Mouse (Mus musculus): ENCODE data around the gene Bace1. TPM values are rescaled to one million over a fixed set of nuclear protein-coding genes. Genes with fewer than 3 reads are reported as not detected.

Bace1 gene
- total and polyA plus RNA-seq, 2 experiments from 2014 or later = 17.8 to 52.6 TPM

GRCm38 (mm10) chr9:45849528-45850408 lies 11.4 kb downstream of the Bace1 start:
- peak; percentile 85 for DNase-seq (ENCODE audit: low spot score)
- no peaks in the 10 kb centered on the region for H3K27me3 ChIP-seq (ENCODE audit: control insufficient read depth, insufficient read depth, low read length)
- peak; percentile 85 for ATAC-seq (ENCODE audit: insufficient read depth, low read depth)
- peak overlapping the region; percentile 34; the same call in 1 of the 2 replicates for H3K9ac ChIP-seq (replicated peaks; ENCODE audit: low read depth, low read length)
- H3K4me3 ChIP-seq (ENCODE audit: low read depth, low read length) = no peak overlapping the region
- WGBS = 39% methylated on average over 9 of the region's 9 CpGs
- peaks cover 17% of the 10 kb centered on the region for H3K36me3 ChIP-seq (replicated peaks; ENCODE audit: control insufficient read depth, insufficient read depth, low read length)
- H3K4me2 ChIP-seq (ENCODE audit: low read depth, low read length) = 0 out of 2 replicates have a peak overlapping the region, but pooled peaks have one; percentile 15
- TF ChIP-seq EP300 (IDR thresholded peaks at IDR 0.05; ENCODE audit: low read depth) (no peak), CTCF (IDR thresholded peaks at IDR 0.05; ENCODE audit: low read depth) (no peak)
- peak overlapping the region; percentile 85 for H3K27ac ChIP-seq (ENCODE audit: low read depth)
- H3K9me3 ChIP-seq (replicated peaks; ENCODE audit: control insufficient read depth, low read length) = no peaks in the 10 kb centered on the region
- H3K4me1 ChIP-seq (ENCODE audit: control insufficient read depth, insufficient read depth) = peaks cover 32% of the 10 kb centered on the region

GRCm38 (mm10) chr9:45850528-45851155 lies 12.3 kb downstream of the Bace1 start:
- H3K4me2 ChIP-seq (ENCODE audit: low read depth, low read length) = no peak overlapping the region
- peaks cover 25% of the 10 kb centered on the region for H3K36me3 ChIP-seq (replicated peaks; ENCODE audit: control insufficient read depth, insufficient read depth, low read length)
- H3K4me1 ChIP-seq (ENCODE audit: control insufficient read depth, insufficient read depth) = peaks cover 32% of the 10 kb centered on the region
- WGBS = 59% methylated on average over 8 of the region's 8 CpGs
- peak; percentile 27 for DNase-seq (ENCODE audit: low spot score)
- peak overlapping the region; percentile 85 for H3K27ac ChIP-seq (ENCODE audit: low read depth)
- no peaks in the 10 kb centered on the region for H3K27me3 ChIP-seq (ENCODE audit: control insufficient read depth, insufficient read depth, low read length)
- H3K9me3 ChIP-seq (replicated peaks; ENCODE audit: control insufficient read depth, low read length) = no peaks in the 10 kb centered on the region
- TF ChIP-seq EP300 (IDR thresholded peaks at IDR 0.05; ENCODE audit: low read depth) (no peak), CTCF (IDR thresholded peaks at IDR 0.05; ENCODE audit: low read depth) (no peak)
- no peak overlapping the region for H3K4me3 ChIP-seq (ENCODE audit: low read depth, low read length)
- H3K9ac ChIP-seq (replicated peaks; ENCODE audit: low read depth, low read length) = peak overlapping the region; percentile 34; the same call in 1 of the 2 replicates
- ATAC-seq (ENCODE audit: insufficient read depth, low read depth) = peak; percentile 36; the same call in 1 of the 2 replicates

- Histone ChIP-seq H3K4me2 (ENCODE audit: low read depth, low read length) (no peak overlapping the region), H3K27ac (ENCODE audit: low read depth) (peak overlapping the region; percentile 85), H3K9me3 (replicated peaks; ENCODE audit: control insufficient read depth, low read length) (no peaks in the 10 kb centered on the region), H3K4me1 (ENCODE audit: control insufficient read depth, insufficient read depth) (peaks cover 32% of the 10 kb centered on the region), H3K9ac (replicated peaks; ENCODE audit: low read depth, low read length) (no peak overlapping the region), H3K27me3 (ENCODE audit: control insufficient read depth, insufficient read depth, low read length) (no peaks in the 10 kb centered on the region), H3K36me3 (replicated peaks; ENCODE audit: control insufficient read depth, insufficient read depth, low read length) (peaks cover 32% of the 10 kb centered on the region), H3K4me3 (ENCODE audit: low read depth, low read length) (no peak overlapping the region)
- TF ChIP-seq CTCF (IDR thresholded peaks at IDR 0.05; ENCODE audit: low read depth) (no peak), EP300 (IDR thresholded peaks at IDR 0.05; ENCODE audit: low read depth) (no peak)
- ATAC-seq (ENCODE audit: insufficient read depth, low read depth) = no peak; the same call in 1 of the 2 replicates
- 28% methylated on average over 5 of the region's 5 CpGs for WGBS
- DNase-seq (ENCODE audit: low spot score) = no peak
Observed at GRCm38 (mm10) chr9:45851330-45851729, 12.9 kb downstream of the Bace1 start.

- WGBS = 87% methylated on average over 2 of the region's 2 CpGs
- no peaks in the 10 kb centered on the region for H3K9me3 ChIP-seq (replicated peaks; ENCODE audit: control insufficient read depth, low read length)
Observed at GRCm38 (mm10) chr9:45851776-45852175, 13.4 kb downstream of the Bace1 start.

GRCm38 (mm10) chr9:45853695-45854094 lies 15.3 kb downstream of the Bace1 start:
- Histone ChIP-seq H3K4me1 (ENCODE audit: control insufficient read depth, insufficient read depth) (peaks cover 28% of the 10 kb centered on the region), H3K9ac (replicated peaks; ENCODE audit: low read depth, low read length) (no peak overlapping the region), H3K4me3 (ENCODE audit: low read depth, low read length) (no peak overlapping the region), H3K9me3 (replicated peaks; ENCODE audit: control insufficient read depth, low read length) (no peaks in the 10 kb centered on the region), H3K27me3 (ENCODE audit: control insufficient read depth, insufficient read depth, low read length) (no peaks in the 10 kb centered on the region), H3K27ac (ENCODE audit: low read depth) (no peak overlapping the region), H3K4me2 (ENCODE audit: low read depth, low read length) (no peak overlapping the region), H3K36me3 (replicated peaks; ENCODE audit: control insufficient read depth, insufficient read depth, low read length) (peaks cover 56% of the 10 kb centered on the region)
- TF ChIP-seq CTCF (IDR thresholded peaks at IDR 0.05; ENCODE audit: low read depth) = no peak
- no peak for TF ChIP-seq EP300 (IDR thresholded peaks at IDR 0.05; ENCODE audit: low read depth)
- WGBS = 81% methylated on average over 2 of the region's 2 CpGs
- DNase-seq (ENCODE audit: low spot score) = no peak
- ATAC-seq (ENCODE audit: insufficient read depth, low read depth) = no peak

More at GRCm38 (mm10) chr9:45851776-45852175, 13.4 kb downstream of the Bace1 start:
- TF ChIP-seq CTCF (IDR thresholded peaks at IDR 0.05; ENCODE audit: low read depth) = no peak
- TF ChIP-seq EP300 (IDR thresholded peaks at IDR 0.05; ENCODE audit: low read depth) = no peak
- H3K36me3 ChIP-seq (replicated peaks; ENCODE audit: control insufficient read depth, insufficient read depth, low read length) = peaks cover 37% of the 10 kb centered on the region
- H3K4me2 ChIP-seq (ENCODE audit: low read depth, low read length) = no peak overlapping the region
- no peak overlapping the region for H3K9ac ChIP-seq (replicated peaks; ENCODE audit: low read depth, low read length)
- peaks cover 32% of the 10 kb centered on the region for H3K4me1 ChIP-seq (ENCODE audit: control insufficient read depth, insufficient read depth)
- ATAC-seq (ENCODE audit: insufficient read depth, low read depth) (no peak), DNase-seq (ENCODE audit: low spot score) (no peak)
- H3K4me3 ChIP-seq (ENCODE audit: low read depth, low read length) = no peak overlapping the region
- H3K27ac ChIP-seq (ENCODE audit: low read depth) = 0 out of 2 replicates have a peak overlapping the region, but pooled peaks have one; percentile 85
- no peaks in the 10 kb centered on the region for H3K27me3 ChIP-seq (ENCODE audit: control insufficient read depth, insufficient read depth, low read length)
